Mouse (Mus musculus) lung, postnatal 0 days (tissue): Measurements from ENCODE around the gene Thsd7a.

ENCODE experiments used
- CTCF ChIP-seq: IDR thresholded peaks from 2 replicates; pipeline ENCODE4 v1.5.1; 2016; ENCODE audit warnings: antibody characterized with exemption, mild to moderate bottlenecking
- EP300 ChIP-seq: IDR thresholded peaks from 2 replicates; pipeline ENCODE4 v1.6.1; 2016; ENCODE audit warnings: antibody characterized with exemption, mild to moderate bottlenecking, control low read depth

DNA sequence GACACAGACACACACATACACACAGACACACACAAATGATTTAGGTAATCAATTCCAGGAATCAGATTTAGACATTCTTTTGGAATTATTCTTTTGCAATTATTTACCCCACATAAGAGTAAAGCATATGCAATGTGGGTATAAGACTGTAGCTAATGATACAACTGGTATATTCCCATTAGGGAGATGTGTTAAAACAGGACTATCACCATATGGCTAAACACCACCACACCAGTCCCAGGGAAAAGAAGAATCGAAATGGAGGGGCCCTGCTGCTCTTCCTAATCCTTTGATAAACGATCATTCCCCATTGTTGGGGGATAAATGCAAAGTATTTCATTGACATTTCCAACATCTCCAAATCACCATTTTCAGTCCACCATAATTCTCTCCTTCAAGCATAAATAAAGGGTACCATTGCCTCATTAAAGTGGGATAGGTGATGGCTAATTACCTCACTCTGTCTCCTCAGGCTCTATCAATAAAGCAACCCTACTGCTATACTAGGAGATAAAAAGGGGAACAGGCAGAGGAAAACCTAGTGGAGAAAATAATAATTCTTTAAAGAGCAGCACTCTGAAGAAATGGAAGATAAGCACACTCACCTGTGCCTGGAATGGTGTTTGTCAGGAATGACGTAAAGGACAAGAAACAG lies 400.0 kb downstream of the Thsd7a start:
- TF ChIP-seq EP300 (no peak), CTCF (no peak)
